Mouse (Mus musculus) T-helper 1 cell (primary cell): ENCODE results near the gene Sirt4.

Experiments used
- in situ Hi-C: fragments of 300-600 bp; cut with MboI, MseI; formaldehyde crosslinking; loops from one replicate; pipeline ENCODE4 v1.15.1; 2025; ENCODE audit warnings: high pct_unique_total_duplicates

The Sirt4 gene

GRCm38 (mm10) chr5:115435755-115436379, 48.7 kb downstream of the Sirt4 start:
- in situ Hi-C loops = no loop called here

GRCm38 (mm10) chr5:115434853-115435754, 49.4 kb downstream of the Sirt4 start:
- in situ Hi-C loops = no loop called here

- in situ Hi-C loops = no loop called here
These were observed 50.2 kb downstream of the Sirt4 start for GRCm38 (mm10) chr5:115434280-115434852.

- in situ Hi-C loops = no loop called here
These were observed 51.3 kb downstream of the Sirt4 start for GRCm38 (mm10) chr5:115433191-115433590.

GRCm38 (mm10) chr5:115432395-115432794, 52.1 kb downstream of the Sirt4 start:
- in situ Hi-C loops = no loop called here

GRCm38 (mm10) chr5:115431898-115432259, 52.6 kb downstream of the Sirt4 start:
- in situ Hi-C loops = no loop called here

- in situ Hi-C loops = no loop called here
These were observed 53.2 kb downstream of the Sirt4 start for GRCm38 (mm10) chr5:115431061-115431897.

- in situ Hi-C loops = no loop called here
These were observed 54.2 kb downstream of the Sirt4 start for GRCm38 (mm10) chr5:115430187-115430960.

- in situ Hi-C loops = no loop called here
These were observed 55.0 kb downstream of the Sirt4 start, which contains the start of gene Msi1 for GRCm38 (mm10) chr5:115429359-115430186. Gene Msi1 (plus strand): TSS chr5:115429599.

- in situ Hi-C loops = no loop called here
These were observed 55.6 kb downstream of the Sirt4 start for GRCm38 (mm10) chr5:115428831-115429358.
